Mouse (Mus musculus): Measurements from ENCODE around the gene Vmn1r191. TPM values are rescaled to one million over a fixed set of nuclear protein-coding genes. Genes with fewer than 3 reads are reported as not detected.
"Not testable (repeated sequence)": the region's sequence is repeated elsewhere in the genome, so short reads cannot be mapped to it uniquely, and the experiment has no call there.

The Vmn1r191 gene
- not detected for total RNA-seq (2021)
- long read RNA-seq, experiment 1: 0 reads
- long read RNA-seq, experiment 2: 0 reads

- intact Hi-C loops (cut with DNase I): no loop called here
- DNase-seq: no peak
Measured at GRCm38 (mm10) chr13:22183869-22184268, at the start of gene Vmn1r191. Vmn1r191 (minus strand) TSS chr13:22183969.

GRCm38 (mm10) chr13:22223060-22223459 is 39.3 kb upstream of the Vmn1r191 start, which contains the start of gene Vmn1r193:
Vmn1r193 (minus strand) TSS chr13:22223160.
- intact Hi-C loops (cut with DNase I); DNase-seq: not testable (repeated sequence)

GRCm38 (mm10) chr13:22192756-22193155 is 9.0 kb upstream of the Vmn1r191 start:
- intact Hi-C loops (cut with DNase I); DNase-seq: not testable (repeated sequence)

GRCm38 (mm10) chr13:22191041-22191440 is 7.3 kb upstream of the Vmn1r191 start, which contains the start of gene Vmn1r192:
Vmn1r192 (minus strand) TSS chr13:22191141.
- no peak for DNase-seq
- intact Hi-C loops (cut with DNase I): no loop called here

- intact Hi-C loops (cut with DNase I): no loop called here
- no peak for DNase-seq
Measured at GRCm38 (mm10) chr13:22190385-22190784, 6.6 kb upstream of the Vmn1r191 start.

GRCm38 (mm10) chr13:22189313-22189712 is 5.5 kb upstream of the Vmn1r191 start:
- no peak for DNase-seq
- intact Hi-C loops (cut with DNase I): no loop called here

- intact Hi-C loops (cut with DNase I): no loop called here
- no peak for DNase-seq
Measured at GRCm38 (mm10) chr13:22168416-22168815, 15.4 kb downstream of the Vmn1r191 start.

GRCm38 (mm10) chr13:22136495-22137293 is 47.1 kb downstream of the Vmn1r191 start:
- intact Hi-C loops (cut with DNase I); DNase-seq: not testable (repeated sequence)

Small RNAs within 50 kb of the gene (microRNA-seq; reads per million reads assigned to microRNA genes)
- gene Gm23282 (0 reads per million in 2 experiments), gene Gm25084 (0 reads per million in 2 experiments)

Other genes with a start within 250 kb of the Vmn1r191 start
- under 1 TPM; 0.26 to 0.30 TPM for gene Zfp184, start 238.9 kb downstream of the Vmn1r191 start, total RNA-seq (2021)
- gene Pom121l2, start 202.8 kb downstream of the Vmn1r191 start, total RNA-seq (2021): not detected
- gene Prss16, start 174.2 kb downstream of the Vmn1r191 start, total RNA-seq (2021): 1 to 10 TPM in 1 of 2 experiments, not detected in 1; 5.4 TPM
- gene Hist1h2ah, start 148.4 kb downstream of the Vmn1r191 start, total RNA-seq (2021): 10 to 100 TPM; 12.2 to 13.3 TPM
- 10 to 100 TPM; 10.8 to 26.5 TPM for gene Hist1h2bk, start 148.1 kb downstream of the Vmn1r191 start, total RNA-seq (2021)
- 10 to 100 TPM; 28.7 to 30.9 TPM for gene Hist1h4i, start 142.6 kb downstream of the Vmn1r191 start, total RNA-seq (2021)
- 10 to 100 TPM in 1 of 2 experiments, 1 to 10 TPM in 1; 8.7 to 11.6 TPM for gene Hist1h2ag, start 141.0 kb downstream of the Vmn1r191 start, total RNA-seq (2021)
- gene Hist1h2bj, start 140.8 kb downstream of the Vmn1r191 start, total RNA-seq (2021): 1 to 10 TPM; 7.6 to 8.9 TPM
- gene Vmn1r188, start 99.5 kb downstream of the Vmn1r191 start, total RNA-seq (2021): not detected
- not detected for gene Vmn1r189, start 78.1 kb downstream of the Vmn1r191 start, total RNA-seq (2021)
- gene Vmn1r192, start 7.2 kb upstream of the Vmn1r191 start, total RNA-seq (2021): not detected
- gene Vmn1r193, start 39.2 kb upstream of the Vmn1r191 start, total RNA-seq (2021): not detected
- gene Vmn1r194, start 60.2 kb upstream of the Vmn1r191 start, total RNA-seq (2021): not detected
- gene Vmn1r195, start 86.6 kb upstream of the Vmn1r191 start, total RNA-seq (2021): not detected
- gene Vmn1r196, start 106.0 kb upstream of the Vmn1r191 start, total RNA-seq (2021): not detected
- not detected for gene Vmn1r197, start 140.6 kb upstream of the Vmn1r191 start, total RNA-seq (2021)
- not detected for gene Vmn1r198, start 166.4 kb upstream of the Vmn1r191 start, total RNA-seq (2021)
- not detected for gene Vmn1r199, start 195.8 kb upstream of the Vmn1r191 start, total RNA-seq (2021)
- gene Vmn1r200, start 206.4 kb upstream of the Vmn1r191 start, total RNA-seq (2021): not detected

Measured in gastrocnemius, postnatal 36 days (tissue).